Mouse (Mus musculus) embryonic fibroblast, embryonic 13.5 days (primary cell): ENCODE measurements at regions not wholly inside any gene's neighbourhood (a gene's known extent, or its start where the extent isn't known, plus 50 kb on each side); places are given as distances from the start of the nearest gene placed in this dataset.

ENCODE experiments used
- CTCF ChIP-seq: IDR thresholded peaks from 2 replicates; pipeline ENCODE4 v1.5.1; 2011; ENCODE audit warnings: mild to moderate bottlenecking, control low read depth, low read length, moderate library complexity, borderline replicate concordance; ENCODE audit not compliant: insufficient read depth
- POLR2A ChIP-seq: IDR thresholded peaks from 2 replicates; pipeline ENCODE4 v1.6.1; 2011; ENCODE audit warnings: low read depth, mild to moderate bottlenecking, control low read depth, low read length, moderate library complexity

DNA sequence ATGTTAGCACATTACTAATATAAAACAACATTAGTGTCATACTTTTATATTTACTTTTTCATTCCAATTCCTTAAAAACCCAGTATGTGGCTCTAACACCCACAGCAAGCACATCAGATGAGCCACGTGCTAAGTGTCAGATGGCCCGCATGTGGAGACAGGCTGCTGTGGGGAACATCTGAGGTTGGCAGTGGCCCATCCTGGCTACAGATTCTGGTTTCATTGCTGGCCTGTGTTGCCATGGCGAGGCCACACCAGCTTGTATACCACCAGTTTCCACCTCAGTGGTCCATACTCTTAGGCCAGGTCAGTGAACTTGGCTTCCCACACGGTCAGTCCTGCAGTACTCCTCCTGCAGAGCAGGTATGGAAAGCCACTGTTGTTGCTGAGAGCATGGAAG is 192.1 kb downstream of the Prdm2 start:
- TF ChIP-seq CTCF (no peak), POLR2A (no peak)
